Mouse (Mus musculus): ENCODE results near the gene Cd38. TPM values are rescaled to one million over a fixed set of nuclear protein-coding genes. Genes with fewer than 3 reads are reported as not detected.
A peak's percentile ranks its signal among the peaks of the same experiment; 100 is the strongest.

Cd38 gene
- polyA plus RNA-seq (2016; fragmentation: Nextera tagmentation; extraction: Ambion mirVana), result 6.4 and 7.7 TPM in 2 replicates

GRCm38 (mm10) chr5:43868253-43868652, at the start of gene Cd38:
Cd38 (plus strand) TSS chr5:43868553.
- Histone ChIP-seq H3K4me3 (peak within 1 kb of the TSS; percentile 49), H3K4me1 (replicated peaks) (peaks cover 12% of the 10 kb centered on the region), H3K27me3 (ENCODE audit: insufficient read depth, poor library complexity, severe bottlenecking) (peaks cover 14% of the 10 kb centered on the region; the same call in 1 of the 2 replicates), H3K36me3 (no peaks in the 10 kb centered on the region), H3K27ac (peak within 1 kb of the TSS; percentile 81), H3K9me3 (no peaks in the 10 kb centered on the region)
- no peak for DNase-seq (ENCODE audit: low spot score)

GRCm38 (mm10) chr5:43818695-43819094, 49.7 kb upstream of the Cd38 start, which contains the start of gene Bst1:
Bst1 (plus strand) TSS chr5:43818885.
- no peak for DNase-seq (ENCODE audit: low spot score)
- no peak within 1 kb of the TSS for H3K27ac ChIP-seq
- 44% methylated on average over 12 of the region's 12 CpGs for WGBS

GRCm38 (mm10) chr5:43820785-43821184, 47.6 kb upstream of the Cd38 start:
- H3K4me3 ChIP-seq, result no peak overlapping the region
- H3K27me3 ChIP-seq (ENCODE audit: insufficient read depth, poor library complexity, severe bottlenecking), result peaks cover 8% of the 10 kb centered on the region; the same call in 1 of the 2 replicates
- 91% methylated on average over 11 of the region's 11 CpGs for WGBS
- peaks cover 5% of the 10 kb centered on the region; the same call in 1 of the 2 replicates for H3K4me1 ChIP-seq (replicated peaks)
- DNase-seq (ENCODE audit: low spot score), result no peak
- no peaks in the 10 kb centered on the region for H3K9me3 ChIP-seq
- no peak overlapping the region for H3K27ac ChIP-seq
- H3K36me3 ChIP-seq, result no peaks in the 10 kb centered on the region

More at GRCm38 (mm10) chr5:43818695-43819094, 49.7 kb upstream of the Cd38 start, which contains the start of gene Bst1:
- Histone ChIP-seq H3K27me3 (ENCODE audit: insufficient read depth, poor library complexity, severe bottlenecking) (peaks cover 17% of the 10 kb centered on the region), H3K4me1 (replicated peaks) (peaks cover 5% of the 10 kb centered on the region; the same call in 1 of the 2 replicates), H3K4me3 (no peak within 1 kb of the TSS), H3K9me3 (no peaks in the 10 kb centered on the region), H3K36me3 (no peaks in the 10 kb centered on the region)

GRCm38 (mm10) chr5:43821538-43821937, 46.8 kb upstream of the Cd38 start, which contains the start of gene Fbxl5:
Fbxl5 (minus strand) TSS chr5:43821638.
- Histone ChIP-seq H3K4me1 (replicated peaks) (peaks cover 5% of the 10 kb centered on the region; the same call in 1 of the 2 replicates), H3K27me3 (ENCODE audit: insufficient read depth, poor library complexity, severe bottlenecking) (peaks cover 8% of the 10 kb centered on the region; the same call in 1 of the 2 replicates), H3K27ac (no peak within 1 kb of the TSS), H3K36me3 (no peaks in the 10 kb centered on the region), H3K4me3 (no peak within 1 kb of the TSS), H3K9me3 (no peaks in the 10 kb centered on the region)
- WGBS, result 84% methylated on average over 19 of the region's 19 CpGs
- no peak for DNase-seq (ENCODE audit: low spot score)

- H3K36me3 ChIP-seq, result no peaks in the 10 kb centered on the region
- WGBS, result 89% methylated on average over 8 of the region's 8 CpGs
- H3K4me1 ChIP-seq (replicated peaks), result peaks cover 5% of the 10 kb centered on the region; the same call in 1 of the 2 replicates
- no peak overlapping the region for H3K4me3 ChIP-seq
- H3K9me3 ChIP-seq, result no peaks in the 10 kb centered on the region
- no peak overlapping the region for H3K27ac ChIP-seq
- peaks cover 8% of the 10 kb centered on the region; the same call in 1 of the 2 replicates for H3K27me3 ChIP-seq (ENCODE audit: insufficient read depth, poor library complexity, severe bottlenecking)
- no peak for DNase-seq (ENCODE audit: low spot score)
Measured at GRCm38 (mm10) chr5:43822199-43822598, 46.2 kb upstream of the Cd38 start.

GRCm38 (mm10) chr5:43822824-43823223, 45.5 kb upstream of the Cd38 start:
- WGBS, result 77% methylated on average over 3 of the region's 3 CpGs
- H3K27me3 ChIP-seq (ENCODE audit: insufficient read depth, poor library complexity, severe bottlenecking), result peaks cover 8% of the 10 kb centered on the region; the same call in 1 of the 2 replicates
- H3K4me3 ChIP-seq, result no peak overlapping the region
- peaks cover 5% of the 10 kb centered on the region; the same call in 1 of the 2 replicates for H3K4me1 ChIP-seq (replicated peaks)
- H3K9me3 ChIP-seq, result no peaks in the 10 kb centered on the region
- H3K27ac ChIP-seq, result no peak overlapping the region
- no peaks in the 10 kb centered on the region for H3K36me3 ChIP-seq
- DNase-seq (ENCODE audit: low spot score), result no peak

- no peaks in the 10 kb centered on the region for H3K27me3 ChIP-seq (ENCODE audit: insufficient read depth, poor library complexity, severe bottlenecking)
- WGBS, result 91% methylated on average over 3 of the region's 3 CpGs
- no peak overlapping the region for H3K27ac ChIP-seq
- no peaks in the 10 kb centered on the region for H3K36me3 ChIP-seq
- DNase-seq (ENCODE audit: low spot score), result no peak
- H3K4me1 ChIP-seq (replicated peaks), result no peaks in the 10 kb centered on the region
- no peak overlapping the region for H3K4me3 ChIP-seq
- no peaks in the 10 kb centered on the region for H3K9me3 ChIP-seq
Measured at GRCm38 (mm10) chr5:43824580-43824979, 43.8 kb upstream of the Cd38 start.

- Histone ChIP-seq H3K9me3 (no peaks in the 10 kb centered on the region), H3K4me1 (replicated peaks) (no peaks in the 10 kb centered on the region), H3K27ac (no peak overlapping the region), H3K27me3 (ENCODE audit: insufficient read depth, poor library complexity, severe bottlenecking) (no peaks in the 10 kb centered on the region), H3K4me3 (no peak overlapping the region), H3K36me3 (no peaks in the 10 kb centered on the region)
- DNase-seq (ENCODE audit: low spot score), result no peak
- WGBS, result 88% methylated on average over 2 of the region's 2 CpGs
Measured at GRCm38 (mm10) chr5:43826883-43827282, 41.5 kb upstream of the Cd38 start.

GRCm38 (mm10) chr5:43827366-43827765, 41.0 kb upstream of the Cd38 start:
- no peak overlapping the region for H3K4me3 ChIP-seq
- WGBS, result 89% methylated on average over 9 of the region's 9 CpGs
- no peaks in the 10 kb centered on the region for H3K27me3 ChIP-seq (ENCODE audit: insufficient read depth, poor library complexity, severe bottlenecking)
- DNase-seq (ENCODE audit: low spot score), result no peak
- H3K36me3 ChIP-seq, result no peaks in the 10 kb centered on the region
- H3K4me1 ChIP-seq (replicated peaks), result no peaks in the 10 kb centered on the region
- no peaks in the 10 kb centered on the region for H3K9me3 ChIP-seq
- no peak overlapping the region for H3K27ac ChIP-seq

- DNase-seq (ENCODE audit: low spot score), result no peak
- H3K4me3 ChIP-seq, result no peak overlapping the region
- no peaks in the 10 kb centered on the region for H3K9me3 ChIP-seq
- H3K27me3 ChIP-seq (ENCODE audit: insufficient read depth, poor library complexity, severe bottlenecking), result no peaks in the 10 kb centered on the region
- no peaks in the 10 kb centered on the region for H3K36me3 ChIP-seq
- H3K27ac ChIP-seq, result no peak overlapping the region
- H3K4me1 ChIP-seq (replicated peaks), result no peaks in the 10 kb centered on the region
- 92% methylated on average over 7 of the region's 7 CpGs for WGBS
Measured at GRCm38 (mm10) chr5:43836590-43836989, 31.8 kb upstream of the Cd38 start.

GRCm38 (mm10) chr5:43837372-43837771, 31.0 kb upstream of the Cd38 start:
- Histone ChIP-seq H3K27me3 (ENCODE audit: insufficient read depth, poor library complexity, severe bottlenecking) (no peaks in the 10 kb centered on the region), H3K4me3 (no peak overlapping the region), H3K9me3 (no peaks in the 10 kb centered on the region), H3K36me3 (no peaks in the 10 kb centered on the region), H3K27ac (no peak overlapping the region), H3K4me1 (replicated peaks) (no peaks in the 10 kb centered on the region)
- DNase-seq (ENCODE audit: low spot score), result peak; percentile 45
- 51% methylated on average over 5 of the region's 5 CpGs for WGBS

- Histone ChIP-seq H3K4me1 (replicated peaks) (peaks cover 7% of the 10 kb centered on the region; the same call in 1 of the 2 replicates), H3K27me3 (ENCODE audit: insufficient read depth, poor library complexity, severe bottlenecking) (no peaks in the 10 kb centered on the region), H3K9me3 (peaks cover 6% of the 10 kb centered on the region; the same call in 1 of the 2 replicates), H3K27ac (no peak overlapping the region), H3K4me3 (no peak overlapping the region), H3K36me3 (no peaks in the 10 kb centered on the region)
- peak; percentile 31 for DNase-seq (ENCODE audit: low spot score)
- WGBS, result 52% methylated on average over 11 of the region's 11 CpGs
Measured at GRCm38 (mm10) chr5:43841144-43842010, 27.0 kb upstream of the Cd38 start.

- DNase-seq (ENCODE audit: low spot score), result no peak
- Histone ChIP-seq H3K27ac (no peak overlapping the region), H3K36me3 (no peaks in the 10 kb centered on the region), H3K4me3 (no peak overlapping the region), H3K9me3 (peaks cover 6% of the 10 kb centered on the region; the same call in 1 of the 2 replicates), H3K4me1 (replicated peaks) (peaks cover 7% of the 10 kb centered on the region; the same call in 1 of the 2 replicates), H3K27me3 (ENCODE audit: insufficient read depth, poor library complexity, severe bottlenecking) (no peaks in the 10 kb centered on the region)
- WGBS, result 81% methylated on average over 5 of the region's 5 CpGs
Measured at GRCm38 (mm10) chr5:43842011-43842285, 26.4 kb upstream of the Cd38 start.

Measured in hindbrain, embryonic 10.5 days (tissue).